Mouse (Mus musculus): Measurements from ENCODE around the gene Soga1. TPM values are rescaled to one million over a fixed set of nuclear protein-coding genes. Genes with fewer than 3 reads are reported as not detected.
A peak's percentile ranks its signal among the peaks of the same experiment; 100 is the strongest.

Gene Soga1
- polyA plus RNA-seq, 1 experiment from 2014 or later = 2.6 TPM

GRCm38 (mm10) chr2:156974967-156975366, 104.1 kb downstream of the Soga1 start:
- no peak overlapping the region for H3K4me3 ChIP-seq
- 6% methylated on average over 2 of the region's 2 CpGs for WGBS
- H3K4me1 ChIP-seq = peaks cover 52% of the 10 kb centered on the region
- ATAC-seq (ENCODE audit: extremely low read depth, insufficient number of reproducible peaks, low FRiP score, low TSS enrichment) = peak; percentile 54; the same call in 1 of the 2 replicates
- H3K4me2 ChIP-seq = peak overlapping the region; percentile 52
- no peak overlapping the region for H3K9ac ChIP-seq
- peaks cover 8% of the 10 kb centered on the region; the same call in 1 of the 2 replicates for H3K36me3 ChIP-seq
- no peaks in the 10 kb centered on the region for H3K27me3 ChIP-seq (replicated peaks)
- peak overlapping the region; percentile 88 for H3K27ac ChIP-seq (replicated peaks)
- H3K9me3 ChIP-seq = no peaks in the 10 kb centered on the region

- no peak overlapping the region for H3K9ac ChIP-seq
- peaks cover 51% of the 10 kb centered on the region for H3K4me1 ChIP-seq
- H3K4me3 ChIP-seq = no peak overlapping the region
- H3K4me2 ChIP-seq = no peak overlapping the region
- peak overlapping the region; percentile 88; the same call in 1 of the 2 replicates for H3K27ac ChIP-seq (replicated peaks)
- no peaks in the 10 kb centered on the region for H3K27me3 ChIP-seq (replicated peaks)
- no peak for ATAC-seq (ENCODE audit: extremely low read depth, insufficient number of reproducible peaks, low FRiP score, low TSS enrichment)
- 77% methylated on average over 5 of the region's 5 CpGs for WGBS
- H3K9me3 ChIP-seq = no peaks in the 10 kb centered on the region
- peaks cover 8% of the 10 kb centered on the region; the same call in 1 of the 2 replicates for H3K36me3 ChIP-seq
These were observed 105.5 kb downstream of the Soga1 start for GRCm38 (mm10) chr2:156973316-156974100.

GRCm38 (mm10) chr2:156970253-156970652, 108.8 kb downstream of the Soga1 start:
- no peak for ATAC-seq (ENCODE audit: extremely low read depth, insufficient number of reproducible peaks, low FRiP score, low TSS enrichment)
- H3K9ac ChIP-seq = no peak overlapping the region
- peaks cover 41% of the 10 kb centered on the region for H3K4me1 ChIP-seq
- no peak overlapping the region for H3K4me3 ChIP-seq
- no peaks in the 10 kb centered on the region; the same call in 1 of the 2 replicates for H3K36me3 ChIP-seq
- H3K4me2 ChIP-seq = no peak overlapping the region
- no peak overlapping the region for H3K27ac ChIP-seq (replicated peaks)
- 61% methylated on average over 7 of the region's 7 CpGs for WGBS
- H3K27me3 ChIP-seq (replicated peaks) = no peaks in the 10 kb centered on the region
- no peaks in the 10 kb centered on the region for H3K9me3 ChIP-seq

- Histone ChIP-seq H3K9me3 (no peaks in the 10 kb centered on the region), H3K36me3 (no peaks in the 10 kb centered on the region; the same call in 1 of the 2 replicates), H3K27me3 (replicated peaks) (no peaks in the 10 kb centered on the region), H3K4me3 (no peak overlapping the region), H3K27ac (replicated peaks) (no peak overlapping the region), H3K4me2 (no peak overlapping the region), H3K4me1 (peaks cover 34% of the 10 kb centered on the region), H3K9ac (no peak overlapping the region)
- no peak for ATAC-seq (ENCODE audit: extremely low read depth, insufficient number of reproducible peaks, low FRiP score, low TSS enrichment)
- WGBS = 82% methylated on average over 4 of the region's 4 CpGs
These were observed 110.6 kb downstream of the Soga1 start for GRCm38 (mm10) chr2:156968501-156968900.

GRCm38 (mm10) chr2:156967388-156967787, 111.7 kb downstream of the Soga1 start:
- no peak for ATAC-seq (ENCODE audit: extremely low read depth, insufficient number of reproducible peaks, low FRiP score, low TSS enrichment)
- no peaks in the 10 kb centered on the region for H3K27me3 ChIP-seq (replicated peaks)
- no peak overlapping the region for H3K9ac ChIP-seq
- H3K4me3 ChIP-seq = no peak overlapping the region
- no peaks in the 10 kb centered on the region for H3K9me3 ChIP-seq
- 71% methylated on average over 6 of the region's 6 CpGs for WGBS
- no peak overlapping the region for H3K27ac ChIP-seq (replicated peaks)
- H3K36me3 ChIP-seq = no peaks in the 10 kb centered on the region; the same call in 1 of the 2 replicates
- H3K4me2 ChIP-seq = no peak overlapping the region
- peaks cover 29% of the 10 kb centered on the region for H3K4me1 ChIP-seq

Other genes with a start within 250 kb of the Soga1 start
- 35.5 and 35.9 TPM in 2 replicates for gene Tgif2, start 239.2 kb downstream of the Soga1 start, polyA plus RNA-seq (2015; fragmentation: Nextera tagmentation; extraction: Ambion mirVana)
- gene 4930518I15Rik, start 221.3 kb downstream of the Soga1 start, polyA plus RNA-seq (2015; fragmentation: Nextera tagmentation; extraction: Ambion mirVana) = 4.1 and 5.3 TPM in 2 replicates
- gene Rab5if, start 216.1 kb downstream of the Soga1 start, polyA plus RNA-seq (2015; fragmentation: Nextera tagmentation; extraction: Ambion mirVana) = 163 and 172 TPM in 2 replicates
- gene Sla2, start 192.1 kb downstream of the Soga1 start, polyA plus RNA-seq (2015; fragmentation: Nextera tagmentation; extraction: Ambion mirVana) = 0.28 and 0.37 TPM in 2 replicates
- gene Ndrg3, start 87.2 kb downstream of the Soga1 start, polyA plus RNA-seq (2015; fragmentation: Nextera tagmentation; extraction: Ambion mirVana) = 28.6 and 30.4 TPM in 2 replicates
- gene Dsn1, start 72.1 kb downstream of the Soga1 start, polyA plus RNA-seq (2015; fragmentation: Nextera tagmentation; extraction: Ambion mirVana) = 30.2 and 33.6 TPM in 2 replicates
- not detected in 2 replicates for gene Tldc2, start 7.8 kb upstream of the Soga1 start, polyA plus RNA-seq (2015; fragmentation: Nextera tagmentation; extraction: Ambion mirVana)
- 15.9 and 16.4 TPM in 2 replicates for gene Samhd1, start 56.0 kb upstream of the Soga1 start, polyA plus RNA-seq (2015; fragmentation: Nextera tagmentation; extraction: Ambion mirVana)
- gene Rbl1, start 125.3 kb upstream of the Soga1 start, polyA plus RNA-seq (2015; fragmentation: Nextera tagmentation; extraction: Ambion mirVana) = 16.4 and 17.0 TPM in 2 replicates
- 192 and 198 TPM in 2 replicates for gene Rpn2, start 199.8 kb upstream of the Soga1 start, polyA plus RNA-seq (2015; fragmentation: Nextera tagmentation; extraction: Ambion mirVana)
- gene Mroh8, start 200.3 kb upstream of the Soga1 start, polyA plus RNA-seq (2015; fragmentation: Nextera tagmentation; extraction: Ambion mirVana) = 0.29 and 0.32 TPM in 2 replicates

Measured in heart, embryonic 13.5 days (tissue).